Mouse (Mus musculus) left cerebral cortex, adult 6 months (tissue): ENCODE measurements around the gene Olfr401. TPM values are rescaled to one million over a fixed set of nuclear protein-coding genes. Genes with fewer than 3 reads are reported as not detected.

ENCODE experiments used
- long read RNA-seq, 2 experiments: library from polyadenylated mRNA; unstranded; transcript quantifications; one replicate each; pipeline ENCODE4 v2.0.0; 2019 to 2020
- polyA plus RNA-seq: library from polyadenylated mRNA; unstranded; fragments of <200 nt; fragmentation: Nextera tagmentation; gene quantifications from 2 replicates; pipeline ENCODE4 v1.2.3, GENCODE M21; 2021

The Olfr401 gene
- not detected in 2 replicates for polyA plus RNA-seq
- long read RNA-seq, experiment 1, result 0 reads
- long read RNA-seq, experiment 2, result 0 reads

GRCm38 (mm10) chr11:74113412-74113811, at the start of gene Olfr401:
TSS of gene Olfr401 (plus strand) at chr11:74113712.

GRCm38 (mm10) chr11:74069655-74070054, 43.9 kb upstream of the Olfr401 start, which contains the start of gene Zfp616:
TSS of gene Zfp616 (plus strand) at chr11:74069955.

GRCm38 (mm10) chr11:74153229-74153628, 39.7 kb downstream of the Olfr401 start, which contains the start of gene Olfr402:
TSS of gene Olfr402 (plus strand) at chr11:74153529.

Other genes starting within 250 kb of the Olfr401 start
- not detected in 2 replicates for gene Olfr394, start 222.9 kb upstream of the Olfr401 start, polyA plus RNA-seq
- not detected in 2 replicates for gene Olfr395, start 204.4 kb upstream of the Olfr401 start, polyA plus RNA-seq
- not detected in 2 replicates for gene Olfr23, start 177.0 kb upstream of the Olfr401 start, polyA plus RNA-seq
- not detected in 2 replicates for gene Olfr397, start 152.9 kb upstream of the Olfr401 start, polyA plus RNA-seq
- not detected in 2 replicates for gene Olfr398, start 123.3 kb upstream of the Olfr401 start, polyA plus RNA-seq
- not detected in 2 replicates for gene Olfr139, start 57.2 kb upstream of the Olfr401 start, polyA plus RNA-seq
- gene Olfr399, start 57.1 kb upstream of the Olfr401 start, polyA plus RNA-seq, result not detected in 2 replicates
- gene Zfp616, start 43.8 kb upstream of the Olfr401 start, polyA plus RNA-seq, result not detected in 2 replicates
- gene Olfr402, start 39.8 kb downstream of the Olfr401 start, polyA plus RNA-seq, result not detected in 2 replicates
- not detected in 2 replicates for gene Olfr403, start 72.5 kb downstream of the Olfr401 start, polyA plus RNA-seq
- gene Olfr43, start 97.7 kb downstream of the Olfr401 start, polyA plus RNA-seq, result not detected in 2 replicates
- not detected in 2 replicates for gene Olfr406, start 146.1 kb downstream of the Olfr401 start, polyA plus RNA-seq
- not detected in 2 replicates for gene Olfr59, start 170.0 kb downstream of the Olfr401 start, polyA plus RNA-seq
- gene Olfr410, start 224.3 kb downstream of the Olfr401 start, polyA plus RNA-seq, result not detected in 2 replicates
- gene Olfr411, start 238.9 kb downstream of the Olfr401 start, polyA plus RNA-seq, result not detected in 2 replicates
- gene Olfr412, start 248.4 kb downstream of the Olfr401 start, polyA plus RNA-seq, result not detected in 2 replicates